Mouse (Mus musculus): ENCODE data around the gene Gm20388. TPM values are rescaled to one million over a fixed set of nuclear protein-coding genes. Genes with fewer than 3 reads are reported as not detected.

Gm20388 gene
- polyA plus RNA-seq, 1 experiment: 28.1 TPM

DNA sequence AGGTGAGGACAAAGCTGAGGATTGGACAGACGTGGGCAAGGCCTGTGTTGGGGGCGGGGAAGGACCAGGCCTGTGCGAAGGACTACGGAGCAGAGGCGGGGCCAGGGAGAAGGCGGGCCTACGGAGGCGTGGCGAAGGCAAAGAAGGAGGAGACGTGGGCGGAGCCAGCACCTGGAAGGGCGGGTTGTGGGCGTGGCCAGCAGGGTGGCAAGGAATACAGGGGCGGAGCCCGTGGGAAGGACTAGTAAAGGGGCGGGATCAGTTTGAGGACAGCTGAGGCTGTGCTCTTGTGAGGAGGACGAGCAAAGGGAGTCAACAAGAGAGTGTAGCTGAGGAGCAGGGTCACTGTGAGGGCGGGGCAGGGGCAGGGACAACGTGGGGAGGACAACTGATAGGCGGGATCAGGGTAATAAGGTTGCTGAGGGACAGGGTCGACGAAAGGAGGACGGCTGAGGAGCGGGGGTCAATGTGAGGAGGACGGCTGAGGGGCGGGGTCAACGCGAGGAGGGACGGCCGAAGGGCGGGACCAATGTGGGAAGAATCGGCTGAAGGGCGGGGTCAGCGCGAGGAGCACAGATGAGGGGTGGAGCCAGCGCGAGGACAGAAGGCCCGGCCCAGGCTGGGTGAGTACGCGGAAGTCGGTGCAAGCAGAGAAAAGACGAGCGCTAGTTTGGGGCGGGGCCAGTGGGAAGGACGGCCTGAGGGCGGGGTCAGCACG is 2370.8 kb downstream of the Gm20388 start:
- Histone ChIP-seq H3K36me3 (ENCODE audit: control insufficient read depth, insufficient read depth, low read length, poor library complexity, severe bottlenecking) (no peaks in the 10 kb centered on the region), H3K27ac (ENCODE audit: insufficient read depth, low read length) (no peak overlapping the region), H3K27me3 (ENCODE audit: control insufficient read depth, insufficient read depth, low read length, poor library complexity, severe bottlenecking) (peaks cover 13% of the 10 kb centered on the region), H3K9me3 (replicated peaks; ENCODE audit: control insufficient read depth, insufficient read depth, low read length, poor library complexity, severe bottlenecking) (no peaks in the 10 kb centered on the region), H3K4me3 (ENCODE audit: low read depth, low read length) (peak overlapping the region; percentile 70), H3K9ac (ENCODE audit: low read depth, poor library complexity, severe bottlenecking) (peak overlapping the region; percentile 31), H3K4me1 (ENCODE audit: control insufficient read depth, insufficient read depth, low read length) (peaks cover 5% of the 10 kb centered on the region)
- TF ChIP-seq EP300 (IDR thresholded peaks at IDR 0.05; ENCODE audit: insufficient read depth, low read depth, low read length) (no peak), POLR2A (IDR thresholded peaks at IDR 0.05; ENCODE audit: insufficient read depth, low read length) (no peak), CTCF (IDR thresholded peaks at IDR 0.05; ENCODE audit: low read depth, low read length) (no peak)

- H3K9ac ChIP-seq (ENCODE audit: low read depth, poor library complexity, severe bottlenecking): peak within 1 kb of the TSS; percentile 89
- peaks cover 13% of the 10 kb centered on the region for H3K27me3 ChIP-seq (ENCODE audit: control insufficient read depth, insufficient read depth, low read length, poor library complexity, severe bottlenecking)
- H3K4me3 ChIP-seq (ENCODE audit: low read depth, low read length): peak within 1 kb of the TSS; percentile 78
- H3K9me3 ChIP-seq (replicated peaks; ENCODE audit: control insufficient read depth, insufficient read depth, low read length, poor library complexity, severe bottlenecking): no peaks in the 10 kb centered on the region
- no peak for TF ChIP-seq POLR2A (IDR thresholded peaks at IDR 0.05; ENCODE audit: insufficient read depth, low read length)
- no peak for TF ChIP-seq EP300 (IDR thresholded peaks at IDR 0.05; ENCODE audit: insufficient read depth, low read depth, low read length)
- TF ChIP-seq CTCF (IDR thresholded peaks at IDR 0.05; ENCODE audit: low read depth, low read length): no peak
- 0 out of 2 replicates have a peak within 1 kb of the TSS, but pooled peaks have one; percentile 7 for H3K27ac ChIP-seq (ENCODE audit: insufficient read depth, low read length)
- H3K4me1 ChIP-seq (ENCODE audit: control insufficient read depth, insufficient read depth, low read length): peaks cover 5% of the 10 kb centered on the region
- no peaks in the 10 kb centered on the region for H3K36me3 ChIP-seq (ENCODE audit: control insufficient read depth, insufficient read depth, low read length, poor library complexity, severe bottlenecking)
Measured at GRCm38 (mm10) chr8:122282035-122282358, 2371.4 kb downstream of the Gm20388 start, which contains the start of gene Zfpm1. Gene Zfpm1, plus strand, starts transcription at chr8:122282141.

DNA sequence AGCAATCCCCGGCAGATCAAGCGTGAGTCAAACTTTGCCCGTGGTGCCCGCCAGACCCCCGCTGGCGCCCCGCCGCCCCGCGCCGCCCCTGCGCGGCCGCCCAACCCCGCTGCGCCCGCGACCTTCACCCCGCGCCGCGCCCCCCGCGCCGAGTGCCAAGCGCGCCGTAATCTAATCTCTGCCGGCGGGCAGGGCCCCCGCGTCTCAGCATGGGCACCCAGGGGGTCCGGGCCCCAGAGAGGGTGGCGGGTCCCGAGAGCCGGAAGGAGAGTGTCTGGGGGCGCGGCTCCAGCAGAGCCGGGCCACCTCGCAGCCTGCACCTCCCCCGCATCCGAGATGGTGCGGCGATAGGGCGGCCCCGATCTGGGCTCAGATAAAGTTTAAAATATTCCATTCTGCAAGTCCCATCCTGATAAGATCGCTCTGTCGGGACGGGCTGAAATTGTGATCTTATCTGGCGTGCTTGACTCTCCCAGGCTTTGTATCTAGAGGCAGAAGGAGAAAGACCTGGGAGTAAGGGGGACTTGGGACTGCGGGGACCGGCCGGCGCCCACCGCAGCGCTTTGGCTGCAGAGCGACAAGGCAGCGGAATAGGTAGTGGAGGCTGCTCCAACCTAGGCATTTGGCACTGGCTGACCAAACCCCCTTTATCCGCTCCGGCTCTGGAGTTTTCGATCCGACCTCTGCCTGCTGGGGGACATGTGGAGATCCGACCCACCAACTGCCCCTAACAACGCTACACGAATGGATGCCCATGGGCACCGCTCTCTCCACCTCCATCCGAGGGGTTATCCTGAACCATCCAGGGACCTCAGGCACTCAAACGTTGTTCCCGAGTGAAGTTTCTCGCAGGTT is 2372.1 kb downstream of the Gm20388 start:
- Histone ChIP-seq H3K9ac (ENCODE audit: low read depth, poor library complexity, severe bottlenecking) (peak overlapping the region; percentile 89), H3K4me3 (ENCODE audit: low read depth, low read length) (peak overlapping the region; percentile 78), H3K27me3 (ENCODE audit: control insufficient read depth, insufficient read depth, low read length, poor library complexity, severe bottlenecking) (peaks cover 13% of the 10 kb centered on the region), H3K36me3 (ENCODE audit: control insufficient read depth, insufficient read depth, low read length, poor library complexity, severe bottlenecking) (no peaks in the 10 kb centered on the region), H3K9me3 (replicated peaks; ENCODE audit: control insufficient read depth, insufficient read depth, low read length, poor library complexity, severe bottlenecking) (no peaks in the 10 kb centered on the region), H3K4me1 (ENCODE audit: control insufficient read depth, insufficient read depth, low read length) (peaks cover 2% of the 10 kb centered on the region), H3K27ac (ENCODE audit: insufficient read depth, low read length) (no peak overlapping the region)
- TF ChIP-seq EP300 (IDR thresholded peaks at IDR 0.05; ENCODE audit: insufficient read depth, low read depth, low read length): no peak
- TF ChIP-seq POLR2A (IDR thresholded peaks at IDR 0.05; ENCODE audit: insufficient read depth, low read length): no peak
- no peak for TF ChIP-seq CTCF (IDR thresholded peaks at IDR 0.05; ENCODE audit: low read depth, low read length)

DNA sequence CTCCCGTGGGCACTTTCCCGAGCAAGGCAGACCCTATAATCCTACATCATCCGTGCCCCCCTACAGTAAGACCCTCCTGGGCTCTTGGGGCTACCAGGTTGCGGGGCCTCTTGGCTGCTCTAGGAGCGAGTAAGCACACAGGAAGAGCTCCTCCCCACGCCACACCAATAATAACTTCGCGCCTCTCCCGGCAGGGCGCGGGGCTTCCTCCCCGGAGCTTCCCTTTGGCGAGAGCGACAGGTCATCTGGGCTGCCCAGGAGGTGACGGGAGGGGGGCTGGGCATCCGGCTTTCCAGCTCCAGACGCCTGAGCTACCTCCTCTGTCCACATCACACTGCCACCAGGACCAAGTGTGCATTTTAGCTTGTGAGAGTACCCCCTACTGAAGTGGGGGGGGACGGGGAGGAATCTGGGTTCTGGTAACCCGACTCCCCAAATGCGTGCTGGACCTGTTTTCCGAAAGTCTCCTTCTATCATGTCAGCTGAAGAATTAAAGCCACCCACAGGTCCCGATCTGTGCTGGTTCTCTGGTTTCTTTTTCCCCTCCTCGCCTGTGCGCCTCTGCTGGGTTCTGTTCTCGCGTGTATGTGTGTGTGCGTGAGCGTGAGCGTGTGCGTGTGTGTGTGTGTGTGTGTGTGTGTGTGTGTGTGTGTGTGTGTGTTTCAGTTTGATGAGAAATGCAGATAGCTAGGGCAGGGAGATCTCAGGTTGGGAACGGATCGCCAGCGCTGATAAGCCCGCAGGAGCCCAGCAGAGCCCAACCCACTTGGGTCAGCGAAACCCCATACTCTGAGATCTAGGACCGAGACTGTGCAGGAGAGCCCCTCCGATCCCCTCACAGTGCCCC is 2372.9 kb downstream of the Gm20388 start:
- no peaks in the 10 kb centered on the region for H3K9me3 ChIP-seq (replicated peaks; ENCODE audit: control insufficient read depth, insufficient read depth, low read length, poor library complexity, severe bottlenecking)
- no peaks in the 10 kb centered on the region for H3K36me3 ChIP-seq (ENCODE audit: control insufficient read depth, insufficient read depth, low read length, poor library complexity, severe bottlenecking)
- TF ChIP-seq POLR2A (IDR thresholded peaks at IDR 0.05; ENCODE audit: insufficient read depth, low read length) (no peak), CTCF (IDR thresholded peaks at IDR 0.05; ENCODE audit: low read depth, low read length) (no peak), EP300 (IDR thresholded peaks at IDR 0.05; ENCODE audit: insufficient read depth, low read depth, low read length) (no peak)
- H3K4me1 ChIP-seq (ENCODE audit: control insufficient read depth, insufficient read depth, low read length): peaks cover 2% of the 10 kb centered on the region
- H3K4me3 ChIP-seq (ENCODE audit: low read depth, low read length): peak overlapping the region; percentile 78
- peak overlapping the region; percentile 89 for H3K9ac ChIP-seq (ENCODE audit: low read depth, poor library complexity, severe bottlenecking)
- peaks cover 13% of the 10 kb centered on the region for H3K27me3 ChIP-seq (ENCODE audit: control insufficient read depth, insufficient read depth, low read length, poor library complexity, severe bottlenecking)
- no peak overlapping the region for H3K27ac ChIP-seq (ENCODE audit: insufficient read depth, low read length)

DNA sequence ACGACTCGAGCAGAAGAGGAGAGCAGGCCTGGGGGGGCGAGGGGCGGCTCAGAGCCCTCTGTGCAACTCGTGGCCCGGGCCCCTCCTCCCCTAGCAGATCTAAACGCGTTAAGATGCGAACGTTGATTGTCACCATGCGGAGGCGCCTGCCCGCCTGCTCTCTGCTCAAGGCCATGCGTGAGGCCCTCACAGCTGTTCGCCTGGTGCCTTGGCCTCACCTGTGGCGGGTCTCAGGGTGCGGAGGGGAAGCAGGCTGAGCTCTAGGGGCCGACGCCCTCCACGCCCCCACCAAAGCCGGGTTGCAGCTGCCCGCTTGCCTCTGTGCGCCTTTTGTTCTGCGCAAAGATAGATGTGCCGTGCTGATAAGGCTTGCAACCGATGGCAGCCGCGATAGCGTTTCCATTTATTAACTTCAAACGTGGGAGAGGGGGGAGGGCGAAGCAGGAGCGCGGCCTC is 2373.6 kb downstream of the Gm20388 start:
- H3K4me3 ChIP-seq (ENCODE audit: low read depth, low read length): peak overlapping the region; percentile 78
- no peaks in the 10 kb centered on the region for H3K9me3 ChIP-seq (replicated peaks; ENCODE audit: control insufficient read depth, insufficient read depth, low read length, poor library complexity, severe bottlenecking)
- TF ChIP-seq EP300 (IDR thresholded peaks at IDR 0.05; ENCODE audit: insufficient read depth, low read depth, low read length) (no peak), CTCF (IDR thresholded peaks at IDR 0.05; ENCODE audit: low read depth, low read length) (no peak), POLR2A (IDR thresholded peaks at IDR 0.05; ENCODE audit: insufficient read depth, low read length) (no peak)
- H3K9ac ChIP-seq (ENCODE audit: low read depth, poor library complexity, severe bottlenecking): peak overlapping the region; percentile 22
- no peak overlapping the region for H3K27ac ChIP-seq (ENCODE audit: insufficient read depth, low read length)
- no peaks in the 10 kb centered on the region for H3K36me3 ChIP-seq (ENCODE audit: control insufficient read depth, insufficient read depth, low read length, poor library complexity, severe bottlenecking)
- peaks cover 13% of the 10 kb centered on the region for H3K27me3 ChIP-seq (ENCODE audit: control insufficient read depth, insufficient read depth, low read length, poor library complexity, severe bottlenecking)
- peaks cover 2% of the 10 kb centered on the region for H3K4me1 ChIP-seq (ENCODE audit: control insufficient read depth, insufficient read depth, low read length)

All from ES-Bruce4 (cell line).